Mouse (Mus musculus) ES-Bruce4 (cell line): ENCODE measurements at regions not wholly inside any gene's neighbourhood (a gene's known extent, or its start where the extent isn't known, plus 50 kb on each side); places are given as distances from the start of the nearest gene placed in this dataset.
"Not testable (repeated sequence)": the region's sequence is repeated elsewhere in the genome, so short reads cannot be mapped to it uniquely, and the experiment has no call there.

Experiments used
- H3K27ac ChIP-seq: 2 replicates; pipeline ENCODE4 v1.5.1; 2012; ENCODE audit warnings: low read length, inconsistent platforms; ENCODE audit not compliant: insufficient read depth
- H3K27me3 ChIP-seq: 2 replicates; pipeline ENCODE4 v1.6.1; 2012; ENCODE audit warnings: mild to moderate bottlenecking, low read length, inconsistent platforms; ENCODE audit not compliant: control insufficient read depth, poor library complexity, insufficient read depth, severe bottlenecking
- H3K36me3 ChIP-seq: 2 replicates; pipeline ENCODE4 v1.6.1; 2012; ENCODE audit warnings: inconsistent platforms, mild to moderate bottlenecking, low read length, moderate library complexity; ENCODE audit not compliant: control insufficient read depth, poor library complexity, insufficient read depth, severe bottlenecking
- H3K4me1 ChIP-seq: one replicate; pipeline ENCODE4 v1.8.1; 2011; ENCODE audit warnings: low read length; ENCODE audit not compliant: control insufficient read depth, insufficient read depth
- H3K4me3 ChIP-seq: 2 replicates; pipeline ENCODE4 v1.5.1; 2011; ENCODE audit warnings: low read depth, mild to moderate bottlenecking, low read length
- H3K9ac ChIP-seq: 2 replicates; pipeline ENCODE4 v1.6.1; 2012; ENCODE audit warnings: low read depth, mild to moderate bottlenecking, inconsistent platforms; ENCODE audit not compliant: poor library complexity, severe bottlenecking
- H3K9me3 ChIP-seq: replicated peaks from 2 replicates; pipeline ENCODE4 v1.6.1; 2012; ENCODE audit warnings: mild to moderate bottlenecking, low read length, inconsistent platforms; ENCODE audit not compliant: control insufficient read depth, poor library complexity, insufficient read depth, severe bottlenecking
- CTCF ChIP-seq: IDR thresholded peaks from one replicate; pipeline ENCODE4 v1.8.1; 2011; ENCODE audit warnings: low read depth, low read length
- EP300 ChIP-seq: IDR thresholded peaks from 2 replicates; pipeline ENCODE4 v1.6.1; 2011; ENCODE audit warnings: low read depth, low read length; ENCODE audit not compliant: insufficient read depth
- POLR2A ChIP-seq: IDR thresholded peaks from one replicate; pipeline ENCODE4 v1.8.1; 2011; ENCODE audit warnings: low read length; ENCODE audit not compliant: insufficient read depth

GRCm38 (mm10) chr11:93660379-93660778 is 225.2 kb downstream of the Utp18 start:
- Histone ChIP-seq H3K9ac (no peak overlapping the region), H3K27me3 (no peaks in the 10 kb centered on the region; the same call in 1 of the 2 replicates), H3K27ac (no peak overlapping the region), H3K36me3 (no peaks in the 10 kb centered on the region), H3K4me1 (no peaks in the 10 kb centered on the region), H3K4me3 (no peak overlapping the region), H3K9me3 (no peaks in the 10 kb centered on the region; the same call in none of the 2 replicates)
- no peak for TF ChIP-seq CTCF
- no peak for TF ChIP-seq EP300
- no peak for TF ChIP-seq POLR2A

GRCm38 (mm10) chr11:93658719-93659118 is 226.8 kb downstream of the Utp18 start:
- Histone ChIP-seq H3K36me3 (no peaks in the 10 kb centered on the region), H3K9me3 (no peaks in the 10 kb centered on the region; the same call in 1 of the 2 replicates), H3K27ac (no peak overlapping the region), H3K9ac (no peak overlapping the region), H3K27me3 (no peaks in the 10 kb centered on the region; the same call in 1 of the 2 replicates), H3K4me1 (no peaks in the 10 kb centered on the region), H3K4me3 (no peak overlapping the region)
- no peak for TF ChIP-seq EP300
- TF ChIP-seq CTCF: no peak
- TF ChIP-seq POLR2A: no peak

- H3K27ac ChIP-seq: no peak overlapping the region
- no peaks in the 10 kb centered on the region for H3K36me3 ChIP-seq
- H3K9me3 ChIP-seq: no peaks in the 10 kb centered on the region
- H3K9ac ChIP-seq: no peak overlapping the region
- no peaks in the 10 kb centered on the region for H3K4me1 ChIP-seq
- H3K4me3 ChIP-seq: no peak overlapping the region
- TF ChIP-seq CTCF (no peak), EP300 (no peak), POLR2A (no peak)
- no peaks in the 10 kb centered on the region; the same call in 1 of the 2 replicates for H3K27me3 ChIP-seq
These were observed 229.8 kb downstream of the Utp18 start for GRCm38 (mm10) chr11:93655602-93656239.

GRCm38 (mm10) chr11:93653401-93653800 is 232.2 kb downstream of the Utp18 start:
- no peaks in the 10 kb centered on the region for H3K36me3 ChIP-seq
- H3K4me3 ChIP-seq: no peak overlapping the region
- no peaks in the 10 kb centered on the region for H3K4me1 ChIP-seq
- no peaks in the 10 kb centered on the region; the same call in 1 of the 2 replicates for H3K27me3 ChIP-seq
- H3K9ac ChIP-seq: no peak overlapping the region
- TF ChIP-seq EP300 (no peak), CTCF (no peak), POLR2A (no peak)
- no peaks in the 10 kb centered on the region for H3K9me3 ChIP-seq
- H3K27ac ChIP-seq: no peak overlapping the region

- H3K27me3 ChIP-seq, H3K4me1 ChIP-seq, H3K4me3 ChIP-seq, H3K27ac ChIP-seq, H3K9me3 ChIP-seq, H3K36me3 ChIP-seq, H3K9ac ChIP-seq: not testable (repeated sequence)
These were observed 233.6 kb downstream of the Utp18 start for GRCm38 (mm10) chr11:93651966-93652365.
